Comparison of ENCODE assay signal across 40 mouse cellular contexts in the genomic region with DNA sequence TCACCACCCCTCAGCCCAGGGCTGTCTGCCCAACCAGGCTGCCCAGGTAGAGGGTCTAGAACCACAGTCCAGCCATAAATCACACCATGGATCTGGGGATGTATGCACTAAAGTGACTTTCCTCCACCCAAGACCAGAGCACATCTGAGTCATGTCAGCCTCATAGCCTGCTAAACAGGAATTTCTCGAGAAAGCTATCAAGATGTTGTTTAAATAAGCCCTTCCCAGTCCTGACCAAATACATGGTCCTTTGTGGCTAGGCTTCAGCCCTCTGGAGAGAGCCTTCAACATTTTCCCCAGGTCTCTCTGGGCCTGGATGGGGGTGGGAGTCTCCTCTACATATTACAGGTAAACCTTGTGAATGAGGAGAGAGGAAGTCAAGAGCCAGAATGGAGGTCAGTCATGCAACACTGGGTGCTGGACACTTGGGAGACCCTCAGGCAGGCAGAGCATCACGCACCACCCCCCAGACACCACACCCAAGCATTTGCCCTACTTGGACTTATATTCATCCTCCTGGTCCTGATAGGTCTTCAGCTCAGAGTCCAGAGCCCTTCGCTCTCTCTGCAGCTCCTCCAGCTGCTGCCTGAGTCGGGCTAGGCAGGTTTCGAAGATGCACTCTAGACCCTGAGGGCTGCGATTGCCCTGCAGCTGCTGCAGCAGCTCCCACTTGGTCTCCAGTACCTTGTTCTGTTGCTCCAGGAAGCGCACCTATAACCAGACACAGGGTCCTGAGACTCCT. TPM values are rescaled to one million over a fixed set of nuclear protein-coding genes. Genes with fewer than 3 reads are reported as not detected.
DNase-seq lines count a peak whose midpoint lies in the region; ATAC-seq and TF ChIP-seq lines count a peak whose summit lies in the region.
"Had no signal": no experiment of that assay in that cellular context is flagged by ENCODE, and none has a peak within 500 bp of the region (broad histone marks: within the 10 kb centered on the region; RNA-seq: fewer than 3 reads in every experiment).

No protein-coding gene starts in this region.

- H3K9ac ChIP-seq in forebrain, embryonic 13.5 days, result 0 out of 2 replicates have a peak overlapping the region, but pooled peaks have one; percentile 12
- no peak overlapping the region for H3K9ac ChIP-seq in forebrain, embryonic 11.5 days (ENCODE audit: low read length)
- no peak overlapping the region for H3K9ac ChIP-seq in lung, postnatal 0 days (replicated peaks; ENCODE audit: low read depth)
- H3K9ac ChIP-seq in intestine, embryonic 16.5 days (ENCODE audit: low read depth, low read length), result no peak overlapping the region
- peak overlapping the region; percentile 13; the same call in 1 of the 2 replicates for H3K9ac ChIP-seq in stomach, postnatal 0 days (ENCODE audit: low read length)
- H3K9ac ChIP-seq: embryonic facial prominence, embryonic 12.5 days; heart, embryonic 12.5 days; limb, embryonic 15.5 days; liver, embryonic 13.5 days; midbrain, embryonic 12.5 days; neural tube, embryonic 12.5 days had no signal

- no peaks in the 10 kb centered on the region for H3K36me3 ChIP-seq in forebrain, embryonic 13.5 days (ENCODE audit: poor library complexity, severe bottlenecking)
- H3K36me3 ChIP-seq in forebrain, embryonic 11.5 days (ENCODE audit: control insufficient read depth, insufficient read depth, low read length), result no peaks in the 10 kb centered on the region
- no peaks in the 10 kb centered on the region for H3K36me3 ChIP-seq in lung, postnatal 0 days (ENCODE audit: insufficient read depth, low read length)
- H3K36me3 ChIP-seq in intestine, embryonic 16.5 days (ENCODE audit: control insufficient read depth, insufficient read depth, low read length), result no peaks in the 10 kb centered on the region
- H3K36me3 ChIP-seq in stomach, postnatal 0 days (ENCODE audit: control insufficient read depth, insufficient read depth, low read length), result no peaks in the 10 kb centered on the region
- H3K36me3 ChIP-seq: embryonic facial prominence, embryonic 12.5 days; heart, embryonic 12.5 days; hindbrain, embryonic 10.5 days; limb, embryonic 10.5 days; limb, embryonic 15.5 days; liver, embryonic 13.5 days; midbrain, embryonic 12.5 days; neural tube, embryonic 12.5 days had no signal

- H3K4me2 ChIP-seq in forebrain, embryonic 13.5 days, result no peak overlapping the region
- H3K4me2 ChIP-seq in forebrain, embryonic 11.5 days (ENCODE audit: low read depth, low read length, severe bottlenecking), result no peak overlapping the region
- H3K4me2 ChIP-seq in lung, postnatal 0 days (replicated peaks; ENCODE audit: low read depth, low read length), result no peak overlapping the region
- no peak overlapping the region for H3K4me2 ChIP-seq in intestine, embryonic 16.5 days (ENCODE audit: low read depth, low read length)
- peak overlapping the region; percentile 25 for H3K4me2 ChIP-seq in stomach, postnatal 0 days (replicated peaks; ENCODE audit: low read depth)
- H3K4me2 ChIP-seq: embryonic facial prominence, embryonic 12.5 days; heart, embryonic 12.5 days; limb, embryonic 15.5 days; liver, embryonic 13.5 days; midbrain, embryonic 12.5 days; neural tube, embryonic 12.5 days had no signal

- no peak overlapping the region for H3K27ac ChIP-seq in forebrain, embryonic 13.5 days
- no peak overlapping the region for H3K27ac ChIP-seq in forebrain, embryonic 11.5 days (ENCODE audit: low read depth, low read length)
- H3K27ac ChIP-seq in lung, postnatal 0 days (ENCODE audit: low read length), result no peak overlapping the region
- H3K27ac ChIP-seq in intestine, embryonic 16.5 days (ENCODE audit: low read length), result no peak overlapping the region
- peak overlapping the region; percentile 92 for H3K27ac ChIP-seq in stomach, postnatal 0 days (replicated peaks)
- H3K27ac ChIP-seq: embryonic facial prominence, embryonic 12.5 days; gastrocnemius, adult 2 months; heart, adult 2 months; hindbrain, embryonic 10.5 days; limb, embryonic 10.5 days; limb, embryonic 15.5 days; liver, embryonic 13.5 days; midbrain, embryonic 12.5 days; neural tube, embryonic 12.5 days had no signal

- no peak for TF ChIP-seq CTCF in lung, postnatal 0 days (IDR thresholded peaks at IDR 0.05)
- no peak for TF ChIP-seq CTCF in stomach, postnatal 0 days (IDR thresholded peaks at IDR 0.05; ENCODE audit: low read depth)

- H3K4me3 ChIP-seq in forebrain, embryonic 13.5 days, result no peak overlapping the region
- no peak overlapping the region for H3K4me3 ChIP-seq in forebrain, embryonic 11.5 days (ENCODE audit: low read depth, low read length)
- H3K4me3 ChIP-seq in lung, postnatal 0 days (ENCODE audit: low read depth, low read length), result no peak overlapping the region
- H3K4me3 ChIP-seq in intestine, embryonic 16.5 days (ENCODE audit: low read length), result no peak overlapping the region
- H3K4me3 ChIP-seq in stomach, postnatal 0 days (ENCODE audit: low read depth, low read length), result no peak overlapping the region
- H3K4me3 ChIP-seq: embryonic facial prominence, embryonic 12.5 days; gastrocnemius, adult 2 months; heart, adult 2 months; heart, embryonic 12.5 days; hindbrain, embryonic 10.5 days; limb, embryonic 10.5 days; limb, embryonic 15.5 days; liver, embryonic 13.5 days; megakaryocyte, embryonic 14.5 days; midbrain, embryonic 12.5 days; myocyte; neural tube, embryonic 12.5 days had no signal

- ATAC-seq in forebrain, embryonic 13.5 days, result no peak
- no peak for ATAC-seq in forebrain, embryonic 11.5 days (replicated peaks; ENCODE audit: low FRiP score)
- ATAC-seq in lung, postnatal 0 days, result peak; percentile 65
- peak; percentile 23; the same call in 1 of the 2 replicates for ATAC-seq in intestine, embryonic 16.5 days
- ATAC-seq in stomach, postnatal 0 days (ENCODE audit: low FRiP score, low TSS enrichment), result peak; percentile 95
- ATAC-seq: activated CD4-positive, CD25-positive, alpha-beta regulatory T cell, adult 4 months; forebrain, embryonic 16.5 days; hindbrain, embryonic 16.5 days had no signal

- 93% methylated on average over 7 of the region's 7 CpGs for WGBS in forebrain, embryonic 13.5 days
- WGBS in forebrain, embryonic 11.5 days, result 86% methylated on average over 7 of the region's 7 CpGs
- whole genome bisulfite sequencing in lung, postnatal 0 days, result 61% methylated on average over 7 of the region's 7 CpGs
- WGBS in intestine, embryonic 16.5 days, result 72% methylated on average over 7 of the region's 7 CpGs
- WGBS in stomach, postnatal 0 days, result 60% methylated on average over 7 of the region's 7 CpGs

- H3K27me3 ChIP-seq in forebrain, embryonic 13.5 days, result no peaks in the 10 kb centered on the region
- no peaks in the 10 kb centered on the region for H3K27me3 ChIP-seq in forebrain, embryonic 11.5 days (ENCODE audit: control insufficient read depth, insufficient read depth, low read length)
- H3K27me3 ChIP-seq in lung, postnatal 0 days (replicated peaks; ENCODE audit: insufficient read depth, low read length), result no peaks in the 10 kb centered on the region
- H3K27me3 ChIP-seq in intestine, embryonic 16.5 days (replicated peaks; ENCODE audit: control insufficient read depth, insufficient read depth, low read length), result no peaks in the 10 kb centered on the region
- H3K27me3 ChIP-seq in stomach, postnatal 0 days (ENCODE audit: control insufficient read depth, insufficient read depth, low read length), result no peaks in the 10 kb centered on the region
- H3K27me3 ChIP-seq: embryonic facial prominence, embryonic 12.5 days; limb, embryonic 15.5 days; liver, embryonic 13.5 days; midbrain, embryonic 12.5 days; neural tube, embryonic 12.5 days had no signal

- TF ChIP-seq EP300 in lung, postnatal 0 days (IDR thresholded peaks at IDR 0.05), result no peak
- TF ChIP-seq EP300 in stomach, postnatal 0 days (optimal IDR thresholded peaks at IDR 0.05), result no peak

- H3K9me3 ChIP-seq in forebrain, embryonic 13.5 days (replicated peaks), result no peaks in the 10 kb centered on the region
- no peaks in the 10 kb centered on the region for H3K9me3 ChIP-seq in forebrain, embryonic 11.5 days (ENCODE audit: control insufficient read depth, low read length)
- no peaks in the 10 kb centered on the region for H3K9me3 ChIP-seq in lung, postnatal 0 days (ENCODE audit: low read length)
- H3K9me3 ChIP-seq in intestine, embryonic 16.5 days (ENCODE audit: control insufficient read depth, low read length), result no peaks in the 10 kb centered on the region
- no peaks in the 10 kb centered on the region for H3K9me3 ChIP-seq in stomach, postnatal 0 days (ENCODE audit: control insufficient read depth, low read length)
- H3K9me3 ChIP-seq: embryonic facial prominence, embryonic 12.5 days; heart, embryonic 12.5 days; hindbrain, embryonic 10.5 days; limb, embryonic 10.5 days; limb, embryonic 15.5 days; liver, embryonic 13.5 days; megakaryocyte, embryonic 14.5 days; midbrain, embryonic 12.5 days; neural tube, embryonic 12.5 days had no signal

- H3K4me1 ChIP-seq in forebrain, embryonic 13.5 days, result no peaks in the 10 kb centered on the region
- no peaks in the 10 kb centered on the region for H3K4me1 ChIP-seq in forebrain, embryonic 11.5 days (replicated peaks; ENCODE audit: control insufficient read depth, insufficient read depth, low read length)
- no peaks in the 10 kb centered on the region for H3K4me1 ChIP-seq in lung, postnatal 0 days (ENCODE audit: insufficient read depth, low read depth, low read length)
- peaks cover 8% of the 10 kb centered on the region; the same call in 1 of the 2 replicates for H3K4me1 ChIP-seq in intestine, embryonic 16.5 days (ENCODE audit: control insufficient read depth, insufficient read depth, low read length)
- peaks cover 7% of the 10 kb centered on the region; the same call in 1 of the 2 replicates for H3K4me1 ChIP-seq in stomach, postnatal 0 days (replicated peaks; ENCODE audit: control insufficient read depth, insufficient read depth)
- H3K4me1 ChIP-seq: embryonic facial prominence, embryonic 12.5 days; heart, embryonic 12.5 days; hindbrain, embryonic 10.5 days; limb, embryonic 10.5 days; limb, embryonic 15.5 days; liver, embryonic 13.5 days; midbrain, embryonic 12.5 days; neural tube, embryonic 12.5 days had no signal

- DNase-seq in forebrain, embryonic 11.5 days (ENCODE audit: low spot score), result no peak
- peak; percentile 68 for DNase-seq in lung, postnatal 0 days (ENCODE audit: low spot score)
- no peak for DNase-seq in lung, postnatal 36 days
- peak; percentile 64 for DNase-seq in stomach, postnatal 0 days (ENCODE audit: low spot score)
- no peak for DNase-seq in cerebellum, adult 18-20 months
- DNase-seq in embryo, embryonic 10.5 days (ENCODE audit: low spot score), result no peak
- DNase-seq: adrenal gland, adult 2 months; cerebellum, adult 8-10 months; cerebellum, postnatal 36 days; embryo, embryonic 11 days; gastrocnemius, adult 2 months; gastrocnemius, postnatal 36 days; heart, adult 2 months; kidney, adult 11 months; kidney, postnatal 14 days; layer of hippocampus, adult 9-11 months; liver, embryonic 13.5 days; lung, postnatal 14 days; right cerebral cortex, adult 18-20 months; right cerebral cortex, postnatal 4 days; thymus, postnatal 14 days had no signal

RNA-seq across cellular contexts. Expression of gene Krt78, which starts 1.2 kb away (rescaled TPM):
- not detected in 2 replicates for polyA plus RNA-seq in forebrain, embryonic 13.5 days (2015; fragmentation: Nextera tagmentation; extraction: Ambion mirVana)
- polyA plus RNA-seq in forebrain, embryonic 11.5 days (2014; fragmentation: Nextera tagmentation; extraction: Ambion mirVana), result not detected in 2 replicates
- polyA plus RNA-seq in lung, postnatal 0 days (2015; fragmentation: Nextera tagmentation; extraction: Ambion mirVana), result 0.08 and 0.20 TPM in 2 replicates
- polyA plus RNA-seq in intestine, embryonic 16.5 days (2015; fragmentation: Nextera tagmentation; extraction: Ambion mirVana), result 0.07 and 0.17 TPM in 2 replicates
- 49.3 and 73.4 TPM in 2 replicates for polyA plus RNA-seq in stomach, postnatal 0 days (2015; fragmentation: Nextera tagmentation; extraction: Ambion mirVana)
- polyA plus RNA-seq: activated CD4-positive, CD25-positive, alpha-beta regulatory T cell, adult 4 months; adrenal gland, adult 2 months; C2C12; embryonic facial prominence, embryonic 12.5 days; forebrain, embryonic 16.5 days; heart, adult 2 months; heart, embryonic 12.5 days; heart, postnatal 0 days; hindbrain, embryonic 10.5 days; kidney, embryonic 14.5 days; midbrain, embryonic 12.5 days; midbrain, postnatal 0 days; myocyte; neural tube, embryonic 12.5 days; spleen, adult 2 months had no signal

RNA-seq across cellular contexts. Expression of gene Krt79, which starts 12.8 kb away (rescaled TPM):
- 0.10 and 0.33 TPM in 2 replicates for polyA plus RNA-seq in forebrain, embryonic 13.5 days (2015; fragmentation: Nextera tagmentation; extraction: Ambion mirVana)
- polyA plus RNA-seq in forebrain, embryonic 11.5 days (2014; fragmentation: Nextera tagmentation; extraction: Ambion mirVana), result 0.12 TPM in 1 of 2 replicates, not detected in the other
- 1.0 and 1.4 TPM in 2 replicates for polyA plus RNA-seq in lung, postnatal 0 days (2015; fragmentation: Nextera tagmentation; extraction: Ambion mirVana)
- polyA plus RNA-seq in intestine, embryonic 16.5 days (2015; fragmentation: Nextera tagmentation; extraction: Ambion mirVana), result 0.06 TPM in 1 of 2 replicates, not detected in the other
- 12.2 and 14.3 TPM in 2 replicates for polyA plus RNA-seq in stomach, postnatal 0 days (2015; fragmentation: Nextera tagmentation; extraction: Ambion mirVana)
- polyA plus RNA-seq: activated CD4-positive, CD25-positive, alpha-beta regulatory T cell, adult 4 months; limb, embryonic 10.5 days; liver, embryonic 13.5 days; spleen, adult 2 months had no signal

RNA-seq across cellular contexts. Expression of gene Krt4, which starts 28.4 kb away (rescaled TPM):
- not detected in 2 replicates for polyA plus RNA-seq in forebrain, embryonic 13.5 days (2015; fragmentation: Nextera tagmentation; extraction: Ambion mirVana)
- not detected in 2 replicates for polyA plus RNA-seq in forebrain, embryonic 11.5 days (2014; fragmentation: Nextera tagmentation; extraction: Ambion mirVana)
- polyA plus RNA-seq in lung, postnatal 0 days (2015; fragmentation: Nextera tagmentation; extraction: Ambion mirVana), result 2.5 and 2.9 TPM in 2 replicates
- polyA plus RNA-seq in intestine, embryonic 16.5 days (2015; fragmentation: Nextera tagmentation; extraction: Ambion mirVana), result 1.0 TPM in 1 of 2 replicates, not detected in the other
- polyA plus RNA-seq in stomach, postnatal 0 days (2015; fragmentation: Nextera tagmentation; extraction: Ambion mirVana), result 4,471 and 4,814 TPM in 2 replicates
- polyA plus RNA-seq: activated CD4-positive, CD25-positive, alpha-beta regulatory T cell, adult 4 months; C2C12; forebrain, embryonic 16.5 days; heart, embryonic 12.5 days; heart, postnatal 0 days; hindbrain, embryonic 10.5 days; hindbrain, embryonic 16.5 days; limb, embryonic 10.5 days; midbrain, embryonic 12.5 days; midbrain, postnatal 0 days; myocyte; neural tube, embryonic 12.5 days; spleen, adult 2 months had no signal

RNA-seq across cellular contexts. Expression of gene Krt8, which starts 51.4 kb away (rescaled TPM):
- 1.7 and 2.6 TPM in 2 replicates for polyA plus RNA-seq in forebrain, embryonic 13.5 days (2015; fragmentation: Nextera tagmentation; extraction: Ambion mirVana)
- 16.2 and 19.2 TPM in 2 replicates for polyA plus RNA-seq in forebrain, embryonic 11.5 days (2014; fragmentation: Nextera tagmentation; extraction: Ambion mirVana)
- polyA plus RNA-seq in lung, postnatal 0 days (2015; fragmentation: Nextera tagmentation; extraction: Ambion mirVana), result 353 and 389 TPM in 2 replicates
- 1,017 and 1,065 TPM in 2 replicates for polyA plus RNA-seq in intestine, embryonic 16.5 days (2015; fragmentation: Nextera tagmentation; extraction: Ambion mirVana)
- polyA plus RNA-seq in stomach, postnatal 0 days (2015; fragmentation: Nextera tagmentation; extraction: Ambion mirVana), result 1,902 and 1,960 TPM in 2 replicates
- polyA plus RNA-seq: activated CD4-positive, CD25-positive, alpha-beta regulatory T cell, adult 4 months had no signal

Comparison
In these comparisons a context has a peak if more than half of its experiments do, and no peak if none do; other contexts are left out.
1. H3K9ac ChIP-seq: peak in forebrain, embryonic 13.5 days (single experiment) and stomach, postnatal 0 days (single experiment); none in forebrain, embryonic 11.5 days (single experiment), lung, postnatal 0 days (single experiment) and intestine, embryonic 16.5 days (single experiment).
2. DNase-seq: peak in lung, postnatal 0 days (single experiment) and stomach, postnatal 0 days (single experiment); none in forebrain, embryonic 11.5 days (single experiment), lung, postnatal 36 days (single experiment), cerebellum, adult 18-20 months (0 of 2) and embryo, embryonic 10.5 days (single experiment).
3. ATAC-seq: peak in lung, postnatal 0 days (single experiment), intestine, embryonic 16.5 days (single experiment) and stomach, postnatal 0 days (single experiment); none in forebrain, embryonic 13.5 days (single experiment) and forebrain, embryonic 11.5 days (single experiment).
4. RNA of gene Krt78, which starts 1.2 kb away (polyA plus RNA-seq): 49.3 to 73.4 TPM in stomach, postnatal 0 days; 0.08 to 0.20 TPM in lung, postnatal 0 days, 0.07 to 0.17 TPM in intestine, embryonic 16.5 days, not detected in forebrain, embryonic 13.5 days and not detected in forebrain, embryonic 11.5 days; every median in the first group is over 10 times any median in the second.
5. RNA of gene Krt4, which starts 28.4 kb away (polyA plus RNA-seq): 4,471 to 4,814 TPM in stomach, postnatal 0 days; 2.5 to 2.9 TPM in lung, postnatal 0 days, 1.0 TPM in intestine, embryonic 16.5 days, not detected in forebrain, embryonic 13.5 days and not detected in forebrain, embryonic 11.5 days; every median in the first group is over 1,000 times any median in the second.